Mouse (Mus musculus) layer of hippocampus, postnatal 36 days (tissue): ENCODE measurements around the gene Olfr54. TPM values are rescaled to one million over a fixed set of nuclear protein-coding genes. Genes with fewer than 3 reads are reported as not detected.
A peak's percentile ranks its signal among the peaks of the same experiment; 100 is the strongest.
"Not testable (repeated sequence)": the region's sequence is repeated elsewhere in the genome, so short reads cannot be mapped to it uniquely, and the experiment has no call there.

ENCODE experiments used
- DNase-seq, 2 experiments: peaks; one replicate each; pipeline ENCODE4 v3.0.0; 2022
- total RNA-seq, 2 experiments: library from RNA; stranded (reverse); gene quantifications; 2 replicates each; pipeline ENCODE4 v1.2.3; 2021

Olfr54 gene
- total RNA-seq: not detected

- no peak for DNase-seq
Observed at GRCm38 (mm10) chr11:51013936-51014335, at the start of gene Olfr54. Gene Olfr54 (plus strand): TSS chr11:51014236.

- DNase-seq: no peak
Observed at GRCm38 (mm10) chr11:50964886-50965285, 49.1 kb upstream of the Olfr54 start.

- DNase-seq: no peak
Observed at GRCm38 (mm10) chr11:50966230-50966629, 47.8 kb upstream of the Olfr54 start, which contains the start of gene Olfr1378. Gene Olfr1378 (plus strand): TSS chr11:50966530.

GRCm38 (mm10) chr11:50977216-50977615 is 36.8 kb upstream of the Olfr54 start:
- DNase-seq: no peak

- DNase-seq: no peak
Observed at GRCm38 (mm10) chr11:50981667-50982066, 32.4 kb upstream of the Olfr54 start, which contains the start of gene Olfr1377. Gene Olfr1377 (plus strand): TSS chr11:50981967.

- no peak for DNase-seq
Observed at GRCm38 (mm10) chr11:51003296-51003695, 10.7 kb upstream of the Olfr54 start, which contains the start of gene Olfr51. Gene Olfr51 (plus strand): TSS chr11:51003596.

- no peak for DNase-seq
Observed at GRCm38 (mm10) chr11:51011821-51012220, 2.2 kb upstream of the Olfr54 start.

- no peak for DNase-seq
Observed at GRCm38 (mm10) chr11:51016341-51016740, 2.3 kb downstream of the Olfr54 start.

- not testable (repeated sequence) for DNase-seq
Observed at GRCm38 (mm10) chr11:51026811-51027210, 12.8 kb downstream of the Olfr54 start.

GRCm38 (mm10) chr11:51029381-51029780 is 15.3 kb downstream of the Olfr54 start:
- DNase-seq: not testable (repeated sequence)

- DNase-seq: no peak
Observed at GRCm38 (mm10) chr11:51030225-51030624, 16.2 kb downstream of the Olfr54 start.

GRCm38 (mm10) chr11:51032851-51033250 is 18.8 kb downstream of the Olfr54 start:
- no peak for DNase-seq

- not testable (repeated sequence) for DNase-seq
Observed at GRCm38 (mm10) chr11:51034141-51034540, 20.1 kb downstream of the Olfr54 start.

- no peak for DNase-seq
Observed at GRCm38 (mm10) chr11:51035951-51036350, 21.9 kb downstream of the Olfr54 start.

GRCm38 (mm10) chr11:51044776-51045175 is 30.7 kb downstream of the Olfr54 start:
- DNase-seq: not testable (repeated sequence)

GRCm38 (mm10) chr11:51047809-51048208 is 33.8 kb downstream of the Olfr54 start, which contains the start of gene Olfr1375:
Gene Olfr1375 (plus strand): TSS chr11:51048109.
- not testable (repeated sequence) for DNase-seq

- DNase-seq: no peak
Observed at GRCm38 (mm10) chr11:51051678-51052077, 37.6 kb downstream of the Olfr54 start.

GRCm38 (mm10) chr11:51053230-51053629 is 39.2 kb downstream of the Olfr54 start:
- DNase-seq: no peak

GRCm38 (mm10) chr11:51059151-51059571 is 45.1 kb downstream of the Olfr54 start, which contains the start of gene Zfp354a:
Gene Zfp354a (plus strand): TSS chr11:51059257.
- peak; percentile 73 for DNase-seq

GRCm38 (mm10) chr11:51059640-51060039 is 45.6 kb downstream of the Olfr54 start:
- no peak for DNase-seq

GRCm38 (mm10) chr11:51060981-51061380 is 46.9 kb downstream of the Olfr54 start:
- no peak for DNase-seq

- no peak for DNase-seq
Observed at GRCm38 (mm10) chr11:51063276-51063675, 49.2 kb downstream of the Olfr54 start.

- no peak for DNase-seq
Observed at GRCm38 (mm10) chr11:51063841-51064240, 49.8 kb downstream of the Olfr54 start.
